Mouse (Mus musculus) CH12.LX (cell line): ENCODE results near the gene Trap1.

ENCODE experiments used
- BHLHE40 ChIP-seq: IDR thresholded peaks from 2 replicates; pipeline ENCODE4 v1.6.1; 2011; ENCODE audit warnings: mild to moderate bottlenecking, low read depth, low read length, improper control_type of control experiment
- CTCF ChIP-seq, 2 experiments: IDR thresholded peaks in 1 of 2; conservative IDR thresholded peaks in 1 of 2; 2 replicates each; pipeline ENCODE4 v1.5.1; 2011 to 2012; ENCODE audit warnings: low read depth in 2 of 2, low read length in 2 of 2, improper control_type of control experiment in 1 of 2, inconsistent platforms in 1 of 2, mild to moderate bottlenecking in 1 of 2, moderate library complexity in 1 of 2
- ELF1 ChIP-seq: IDR thresholded peaks from 2 replicates; pipeline ENCODE4 v1.6.1; 2014; ENCODE audit warnings: low read depth, mild to moderate bottlenecking, inconsistent platforms, low read length, improper control_type of control experiment
- EP300 ChIP-seq: IDR thresholded peaks from 2 replicates; pipeline ENCODE4 v1.6.1; 2011; ENCODE audit warnings: low read length, improper control_type of control experiment
- GABPA ChIP-seq: IDR thresholded peaks from 2 replicates; pipeline ENCODE4 v1.6.1; 2012; ENCODE audit warnings: low read depth, low read length, improper control_type of control experiment, inconsistent platforms; ENCODE audit not compliant: insufficient replicate concordance
- NRF1 ChIP-seq: IDR thresholded peaks from 2 replicates; pipeline ENCODE4 v1.6.1; 2014; ENCODE audit warnings: low read depth, mild to moderate bottlenecking, inconsistent platforms, low read length, improper control_type of control experiment, moderate library complexity
- POLR2A ChIP-seq: IDR thresholded peaks from 2 replicates; pipeline ENCODE4 v1.6.1; 2011; ENCODE audit warnings: low read depth, mild to moderate bottlenecking, improper control_type of control experiment, low read length
- TCF12 ChIP-seq: IDR thresholded peaks from 2 replicates; pipeline ENCODE4 v1.6.1; 2014; ENCODE audit warnings: low read depth, mild to moderate bottlenecking, inconsistent platforms, low read length, improper control_type of control experiment
- USF1 ChIP-seq: IDR thresholded peaks from 2 replicates; pipeline ENCODE4 v1.6.1; 2014; ENCODE audit warnings: low read depth, mild to moderate bottlenecking, inconsistent platforms, low read length, improper control_type of control experiment

GRCm38 (mm10) chr16:4014040-4014668, 63.5 kb downstream of the Trap1 start:
- no peak for TF ChIP-seq TCF12
- no peak for TF ChIP-seq POLR2A
- TF ChIP-seq NRF1, result no peak
- TF ChIP-seq USF1, result no peak
- TF ChIP-seq ELF1, result no peak
- no peak for TF ChIP-seq EP300
- no peak for TF ChIP-seq CTCF (conservative IDR thresholded peaks at IDR 0.05 in 1 of 2, IDR thresholded peaks at IDR 0.05 in 1 of 2; ENCODE audit: low read depth in 2 of 2, low read length in 2 of 2)
- TF ChIP-seq BHLHE40, result no peak
- no peak for TF ChIP-seq GABPA
